Mouse (Mus musculus): ENCODE results near the gene Meioc. TPM values are rescaled to one million over a fixed set of nuclear protein-coding genes. Genes with fewer than 3 reads are reported as not detected.

The Meioc gene
- polyA plus RNA-seq, 1 experiment, result 0.01 TPM

DNA sequence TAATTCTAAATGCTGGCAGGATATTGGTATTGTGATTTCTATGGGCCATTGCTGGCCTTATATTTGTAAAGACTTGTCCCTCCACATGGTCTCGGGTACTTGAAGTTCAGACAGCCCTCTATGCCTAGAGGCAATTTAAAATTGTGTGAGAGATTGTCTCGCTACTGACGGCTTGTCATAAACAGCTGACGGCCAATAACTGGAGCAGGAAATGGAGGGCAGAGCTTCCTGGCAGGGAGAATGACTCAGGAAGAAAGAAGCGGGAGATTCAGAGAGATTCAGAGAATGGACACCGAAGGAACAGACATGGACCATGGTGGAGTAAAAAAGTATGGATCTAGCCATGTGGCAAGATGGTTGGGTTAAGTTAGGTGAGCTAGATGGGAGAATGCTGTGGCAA is 6.6 kb upstream of the Meioc start:
- H3K79me2 ChIP-seq (ENCODE audit: control insufficient read depth, insufficient read depth), result no peaks in the 10 kb centered on the region
- H3K4me3 ChIP-seq, result no peak overlapping the region
- H3ac ChIP-seq (ENCODE audit: control insufficient read depth, insufficient read length), result no peak overlapping the region
- no peaks in the 10 kb centered on the region for H3K27me3 ChIP-seq (ENCODE audit: control insufficient read depth, insufficient read depth, insufficient read length)
- TF ChIP-seq TCF12 (IDR thresholded peaks at IDR 0.05; ENCODE audit: insufficient read depth, poor library complexity, severe bottlenecking), result no peak
- no peak for TF ChIP-seq REST (IDR thresholded peaks at IDR 0.05; ENCODE audit: insufficient read depth, insufficient read length)
- TF ChIP-seq USF1 (IDR thresholded peaks at IDR 0.05; ENCODE audit: low read depth), result no peak
- TF ChIP-seq TCF3 (IDR thresholded peaks at IDR 0.05; ENCODE audit: insufficient read length, low read depth), result no peak
- no peak for TF ChIP-seq MYOD1 (IDR thresholded peaks at IDR 0.05; ENCODE audit: control insufficient read depth in 1 of 3, insufficient read length in 2 of 3, low read depth in 2 of 3)
- TF ChIP-seq SRF (IDR thresholded peaks at IDR 0.05; ENCODE audit: control insufficient read depth, insufficient read length, low read depth), result no peak
- TF ChIP-seq POLR2AphosphoS2 (IDR thresholded peaks at IDR 0.05; ENCODE audit: insufficient read length, low read depth), result no peak
- no peak for TF ChIP-seq MAX (IDR thresholded peaks at IDR 0.05; ENCODE audit: low read depth)
- no peak for TF ChIP-seq CEBPB (IDR thresholded peaks at IDR 0.05; ENCODE audit: insufficient read depth, poor library complexity, severe bottlenecking)
- no peak for TF ChIP-seq POLR2A (IDR thresholded peaks at IDR 0.05; ENCODE audit: insufficient read length, low read depth)
- TF ChIP-seq E2F4 (IDR thresholded peaks at IDR 0.05; ENCODE audit: insufficient read depth), result no peak
- TF ChIP-seq MYOG (IDR thresholded peaks at IDR 0.05; ENCODE audit: control insufficient read depth in 1 of 3, insufficient read depth in 1 of 3, insufficient read length in 2 of 3, low read depth in 2 of 3), result no peak
- peak overlapping the region; percentile 73 for H3K4me2 ChIP-seq (ENCODE audit: low read depth)
- no peaks in the 10 kb centered on the region for H3K36me3 ChIP-seq (ENCODE audit: control insufficient read depth, insufficient read depth)

DNA sequence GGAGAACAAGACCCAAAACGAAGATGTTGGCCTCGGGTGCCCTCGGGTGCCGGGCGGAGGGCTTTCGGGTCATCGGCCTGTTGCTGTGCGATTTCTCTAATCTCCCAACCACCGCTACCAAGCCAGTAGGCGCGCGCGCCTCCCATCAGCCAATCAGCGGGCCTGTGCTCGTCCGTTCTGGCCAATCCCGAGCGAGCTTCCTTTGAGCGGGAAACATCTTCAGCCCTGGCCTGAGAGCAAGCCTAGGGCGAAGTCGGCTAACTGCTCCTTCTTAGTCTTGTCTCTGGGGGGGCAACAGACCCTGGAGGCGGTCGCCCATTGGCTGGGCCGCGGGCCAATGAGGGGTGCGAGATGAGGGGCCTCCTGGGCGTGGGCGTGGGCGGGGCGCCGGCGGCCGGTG is 1.6 kb downstream of the Meioc start:
- H3K79me2 ChIP-seq (ENCODE audit: control insufficient read depth, insufficient read depth), result no peaks in the 10 kb centered on the region
- no peak overlapping the region for H3K4me2 ChIP-seq (ENCODE audit: low read depth)
- H3K4me3 ChIP-seq, result no peak overlapping the region
- H3K36me3 ChIP-seq (ENCODE audit: control insufficient read depth, insufficient read depth), result no peaks in the 10 kb centered on the region
- H3K27me3 ChIP-seq (ENCODE audit: control insufficient read depth, insufficient read depth, insufficient read length), result no peaks in the 10 kb centered on the region
- TF ChIP-seq POLR2A (IDR thresholded peaks at IDR 0.05; ENCODE audit: insufficient read length, low read depth) (no peak), POLR2AphosphoS2 (IDR thresholded peaks at IDR 0.05; ENCODE audit: insufficient read length, low read depth) (no peak), CEBPB (IDR thresholded peaks at IDR 0.05; ENCODE audit: insufficient read depth, poor library complexity, severe bottlenecking) (no peak), TCF12 (IDR thresholded peaks at IDR 0.05; ENCODE audit: insufficient read depth, poor library complexity, severe bottlenecking) (no peak), USF1 (IDR thresholded peaks at IDR 0.05; ENCODE audit: low read depth) (no peak), REST (IDR thresholded peaks at IDR 0.05; ENCODE audit: insufficient read depth, insufficient read length) (no peak), SRF (IDR thresholded peaks at IDR 0.05; ENCODE audit: control insufficient read depth, insufficient read length, low read depth) (no peak), TCF3 (IDR thresholded peaks at IDR 0.05; ENCODE audit: insufficient read length, low read depth) (no peak)
- H3ac ChIP-seq (ENCODE audit: control insufficient read depth, insufficient read length), result no peak overlapping the region

GRCm38 (mm10) chr11:102665637-102666435 is 2.3 kb downstream of the Meioc start:
- no peaks in the 10 kb centered on the region for H3K27me3 ChIP-seq (ENCODE audit: control insufficient read depth, insufficient read depth, insufficient read length)
- TF ChIP-seq REST (IDR thresholded peaks at IDR 0.05; ENCODE audit: insufficient read depth, insufficient read length) (no peak), E2F4 (IDR thresholded peaks at IDR 0.05; ENCODE audit: insufficient read depth) (no peak), MAX (IDR thresholded peaks at IDR 0.05; ENCODE audit: low read depth) (no peak)
- H3K36me3 ChIP-seq (ENCODE audit: control insufficient read depth, insufficient read depth), result no peaks in the 10 kb centered on the region
- H3K4me3 ChIP-seq, result no peak overlapping the region
- H3K79me2 ChIP-seq (ENCODE audit: control insufficient read depth, insufficient read depth), result no peaks in the 10 kb centered on the region
- H3K4me2 ChIP-seq (ENCODE audit: low read depth), result no peak overlapping the region
- no peak overlapping the region for H3ac ChIP-seq (ENCODE audit: control insufficient read depth, insufficient read length)

DNA sequence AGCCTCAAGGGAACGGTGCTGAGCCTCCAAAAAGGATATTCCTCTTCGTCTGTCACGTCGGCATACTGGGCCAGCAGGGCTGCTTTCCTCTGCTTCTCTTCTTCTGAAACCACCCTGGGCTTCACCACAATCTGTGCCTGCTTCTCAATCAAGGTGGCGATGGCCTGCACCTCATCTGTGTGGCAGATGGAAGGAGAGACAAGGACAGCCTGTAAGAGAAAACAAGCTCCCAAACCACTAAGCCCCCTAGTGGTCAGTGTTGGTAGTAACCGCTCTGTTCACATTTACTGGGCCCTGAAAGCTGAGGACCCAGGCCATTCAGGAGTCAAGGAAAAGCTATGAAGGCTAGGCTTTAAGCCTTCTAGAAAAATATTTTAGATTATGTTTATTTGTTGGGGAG is 26.6 kb downstream of the Meioc start:
- no peak overlapping the region for H3ac ChIP-seq (ENCODE audit: control insufficient read depth, insufficient read length)
- no peaks in the 10 kb centered on the region for H3K79me2 ChIP-seq (ENCODE audit: control insufficient read depth, insufficient read depth)
- TF ChIP-seq MYOG (IDR thresholded peaks at IDR 0.05; ENCODE audit: control insufficient read depth in 1 of 3, insufficient read depth in 1 of 3, insufficient read length in 2 of 3, low read depth in 2 of 3) (no peak), MYOD1 (IDR thresholded peaks at IDR 0.05; ENCODE audit: control insufficient read depth in 1 of 3, insufficient read length in 2 of 3, low read depth in 2 of 3) (no peak), POLR2A (IDR thresholded peaks at IDR 0.05; ENCODE audit: insufficient read length, low read depth) (no peak)
- peaks cover 5% of the 10 kb centered on the region for H3K36me3 ChIP-seq (ENCODE audit: control insufficient read depth, insufficient read depth)
- no peak overlapping the region for H3K4me3 ChIP-seq
- H3K27me3 ChIP-seq (ENCODE audit: control insufficient read depth, insufficient read depth, insufficient read length), result no peaks in the 10 kb centered on the region
- H3K4me2 ChIP-seq (ENCODE audit: low read depth), result no peak overlapping the region

DNA sequence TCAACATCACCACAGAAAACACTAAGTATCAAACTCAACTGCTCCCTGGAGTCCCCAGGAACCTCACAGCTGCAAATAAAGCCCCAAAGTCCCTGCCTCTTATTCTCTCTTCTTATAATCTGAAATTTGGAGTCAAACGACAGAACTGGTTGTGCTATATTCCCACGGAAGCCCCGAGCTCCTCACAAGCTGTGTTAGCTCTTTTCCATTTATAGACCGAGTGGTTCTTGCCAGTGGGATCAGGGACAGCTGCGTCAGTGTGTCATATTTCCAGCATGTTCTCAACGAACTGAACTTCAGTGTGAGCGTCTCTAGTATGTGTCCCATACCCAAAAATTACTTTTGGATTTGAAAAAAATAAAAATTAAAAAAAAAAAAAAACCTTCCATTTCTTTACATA is 31.8 kb downstream of the Meioc start:
- TF ChIP-seq TCF12 (IDR thresholded peaks at IDR 0.05; ENCODE audit: insufficient read depth, poor library complexity, severe bottlenecking) (peak; percentile 23), USF1 (IDR thresholded peaks at IDR 0.05; ENCODE audit: low read depth) (no peak), CEBPB (IDR thresholded peaks at IDR 0.05; ENCODE audit: insufficient read depth, poor library complexity, severe bottlenecking) (no peak), MYOD1 (IDR thresholded peaks at IDR 0.05; ENCODE audit: control insufficient read depth in 1 of 3, insufficient read length in 2 of 3, low read depth in 2 of 3) (peak in 2 of 3 experiments; percentile 44 to 68), MYOG (IDR thresholded peaks at IDR 0.05; ENCODE audit: control insufficient read depth in 1 of 3, insufficient read depth in 1 of 3, insufficient read length in 2 of 3, low read depth in 2 of 3) (peak in 2 of 3 experiments; percentile 56 to 70)
- Histone ChIP-seq H3K27me3 (ENCODE audit: control insufficient read depth, insufficient read depth, insufficient read length) (no peaks in the 10 kb centered on the region), H3K4me3 (no peak overlapping the region), H3ac (ENCODE audit: control insufficient read depth, insufficient read length) (no peak overlapping the region), H3K4me2 (ENCODE audit: low read depth) (peak overlapping the region; percentile 86), H3K36me3 (ENCODE audit: control insufficient read depth, insufficient read depth) (no peaks in the 10 kb centered on the region), H3K79me2 (ENCODE audit: control insufficient read depth, insufficient read depth) (peaks cover 14% of the 10 kb centered on the region)
